In genomic region chr19:8630249-8630648, GRCm38 (mm10) we compare ENCODE assay signal across 21 mouse cellular contexts. TPM values are rescaled to one million over a fixed set of nuclear protein-coding genes. Genes with fewer than 3 reads are reported as not detected.
DNase-seq lines count a peak whose midpoint lies in the region; ATAC-seq and TF ChIP-seq lines count a peak whose summit lies in the region.
"Had no signal": no experiment of that assay in that cellular context is flagged by ENCODE, and none has a peak within 500 bp of the region (broad histone marks: within the 10 kb centered on the region; RNA-seq: fewer than 3 reads in every experiment).

No protein-coding gene starts in this region.

- no peak overlapping the region for H3K9ac ChIP-seq in hindbrain, postnatal 0 days (replicated peaks; ENCODE audit: low read length)
- H3K9ac ChIP-seq in neural tube, embryonic 15.5 days (replicated peaks), result no peak overlapping the region
- H3K9ac ChIP-seq in kidney, postnatal 0 days (ENCODE audit: low read depth, low read length), result no peak overlapping the region
- H3K9ac ChIP-seq: embryonic facial prominence, embryonic 13.5 days; limb, embryonic 13.5 days had no signal

- no peaks in the 10 kb centered on the region for H3K4me1 ChIP-seq in hindbrain, embryonic 10.5 days (replicated peaks)
- no peaks in the 10 kb centered on the region for H3K4me1 ChIP-seq in hindbrain, postnatal 0 days (ENCODE audit: insufficient read depth, low read length)
- no peaks in the 10 kb centered on the region for H3K4me1 ChIP-seq in neural tube, embryonic 15.5 days
- H3K4me1 ChIP-seq in kidney, postnatal 0 days (replicated peaks; ENCODE audit: insufficient read depth, low read length), result no peaks in the 10 kb centered on the region
- H3K4me1 ChIP-seq: embryonic facial prominence, embryonic 13.5 days; limb, embryonic 13.5 days had no signal

- no peak overlapping the region for H3K4me2 ChIP-seq in hindbrain, postnatal 0 days (ENCODE audit: low read depth, low read length)
- H3K4me2 ChIP-seq in neural tube, embryonic 15.5 days, result no peak overlapping the region
- no peak overlapping the region for H3K4me2 ChIP-seq in kidney, postnatal 0 days (ENCODE audit: low read length)
- H3K4me2 ChIP-seq: embryonic facial prominence, embryonic 13.5 days; limb, embryonic 13.5 days had no signal

- peak; percentile 16 for DNase-seq in hindbrain, embryonic 10.5 days (ENCODE audit: low spot score)
- DNase-seq in hindbrain, postnatal 0 days (ENCODE audit: low spot score), result no peak
- peak; percentile 27 for DNase-seq in neural tube, embryonic 10.5 days (ENCODE audit: extremely low spot score, low spot score)
- DNase-seq in kidney, postnatal 0 days (ENCODE audit: low spot score), result peak; percentile 18
- DNase-seq in left cerebral cortex, postnatal 10 days (ENCODE audit: extremely low spot score in 1 of 2, low spot score in 2 of 2), result no peak
- DNase-seq in cerebellum, adult 9-11 months, result no peak
- DNase-seq: adrenal gland, adult 2 months; cerebellum, adult 18-20 months; gastrocnemius, postnatal 10 days; right cerebral cortex, postnatal 4 days had no signal

- H3K9me3 ChIP-seq in hindbrain, embryonic 10.5 days, result no peaks in the 10 kb centered on the region; the same call in 1 of the 2 replicates
- no peaks in the 10 kb centered on the region for H3K9me3 ChIP-seq in hindbrain, postnatal 0 days (ENCODE audit: low read length)
- no peaks in the 10 kb centered on the region for H3K9me3 ChIP-seq in neural tube, embryonic 15.5 days (replicated peaks)
- no peaks in the 10 kb centered on the region for H3K9me3 ChIP-seq in kidney, postnatal 0 days (replicated peaks; ENCODE audit: low read length)
- H3K9me3 ChIP-seq: embryonic facial prominence, embryonic 13.5 days; limb, embryonic 13.5 days had no signal

- ATAC-seq in hindbrain, postnatal 0 days, result no peak
- ATAC-seq in neural tube, embryonic 15.5 days (ENCODE audit: low FRiP score), result no peak
- peak; percentile 84 for ATAC-seq in kidney, postnatal 0 days (replicated peaks; ENCODE audit: low FRiP score, low read depth)
- ATAC-seq: hindbrain, embryonic 16.5 days had no signal

- WGBS in hindbrain, embryonic 10.5 days, result 74% methylated on average over 2 of the region's 2 CpGs
- WGBS in hindbrain, postnatal 0 days, result 80% methylated on average over 2 of the region's 2 CpGs
- 85% methylated on average over 2 of the region's 2 CpGs for WGBS in neural tube, embryonic 15.5 days
- WGBS in kidney, postnatal 0 days, result 65% methylated on average over 2 of the region's 2 CpGs

- TF ChIP-seq CTCF in hindbrain, postnatal 0 days (IDR thresholded peaks at IDR 0.05; ENCODE audit: low read depth), result no peak
- TF ChIP-seq CTCF in kidney, postnatal 0 days (IDR thresholded peaks at IDR 0.05; ENCODE audit: low read depth), result no peak

- intact Hi-C loops in left cerebral cortex, postnatal 10 days (cut with DNase I), result no loop called here

- H3K27ac ChIP-seq in hindbrain, embryonic 10.5 days, result no peak overlapping the region
- H3K27ac ChIP-seq in hindbrain, postnatal 0 days, result no peak overlapping the region
- H3K27ac ChIP-seq in neural tube, embryonic 15.5 days (replicated peaks), result no peak overlapping the region
- no peak overlapping the region for H3K27ac ChIP-seq in kidney, postnatal 0 days
- H3K27ac ChIP-seq: embryonic facial prominence, embryonic 13.5 days; layer of hippocampus, adult 2 months; limb, embryonic 13.5 days had no signal

- H3K4me3 ChIP-seq in hindbrain, embryonic 10.5 days, result no peak overlapping the region
- H3K4me3 ChIP-seq in hindbrain, postnatal 0 days (ENCODE audit: low read length), result no peak overlapping the region
- H3K4me3 ChIP-seq in neural tube, embryonic 15.5 days (replicated peaks), result no peak overlapping the region
- H3K4me3 ChIP-seq in kidney, postnatal 0 days (replicated peaks; ENCODE audit: low read depth, low read length), result no peak overlapping the region
- H3K4me3 ChIP-seq: embryonic facial prominence, embryonic 13.5 days; layer of hippocampus, adult 2 months; limb, embryonic 13.5 days; megakaryocyte, embryonic 14.5 days had no signal

- no peaks in the 10 kb centered on the region for H3K36me3 ChIP-seq in hindbrain, embryonic 10.5 days
- H3K36me3 ChIP-seq in hindbrain, postnatal 0 days (ENCODE audit: insufficient read depth, low read length), result no peaks in the 10 kb centered on the region
- no peaks in the 10 kb centered on the region for H3K36me3 ChIP-seq in neural tube, embryonic 15.5 days
- no peaks in the 10 kb centered on the region for H3K36me3 ChIP-seq in kidney, postnatal 0 days (ENCODE audit: insufficient read depth, low read length)
- H3K36me3 ChIP-seq: embryonic facial prominence, embryonic 13.5 days; limb, embryonic 13.5 days had no signal

- H3K27me3 ChIP-seq in hindbrain, embryonic 10.5 days (ENCODE audit: insufficient read depth, poor library complexity, severe bottlenecking), result no peaks in the 10 kb centered on the region
- H3K27me3 ChIP-seq in hindbrain, postnatal 0 days (ENCODE audit: insufficient read depth, low read length), result no peaks in the 10 kb centered on the region
- no peaks in the 10 kb centered on the region for H3K27me3 ChIP-seq in neural tube, embryonic 15.5 days (replicated peaks)
- H3K27me3 ChIP-seq in kidney, postnatal 0 days (ENCODE audit: insufficient read depth, low read length), result no peaks in the 10 kb centered on the region
- H3K27me3 ChIP-seq: embryonic facial prominence, embryonic 13.5 days had no signal

RNA-seq across cellular contexts. Expression of gene Slc22a6, which starts 12.4 kb away (rescaled TPM):
- polyA plus RNA-seq in hindbrain, embryonic 10.5 days (2016; fragmentation: Nextera tagmentation; extraction: Ambion mirVana), result 0.14 and 0.16 TPM in 2 replicates
- 9.6 and 13.1 TPM in 2 replicates for total RNA-seq in hindbrain, postnatal 0 days (2014; rRNA removed)
- polyA plus RNA-seq in hindbrain, postnatal 0 days (2015; fragmentation: Nextera tagmentation; extraction: Ambion mirVana), result 8.9 and 9.8 TPM in 2 replicates
- 0.82 and 1.8 TPM in 2 replicates for polyA plus RNA-seq in neural tube, embryonic 15.5 days (2015; fragmentation: Nextera tagmentation; extraction: Ambion mirVana)
- 73.8 and 93.1 TPM in 2 replicates for polyA plus RNA-seq in kidney, postnatal 0 days (2015; fragmentation: Nextera tagmentation; extraction: Ambion mirVana)
- total RNA-seq in left cerebral cortex, postnatal 10 days (2021), result 1 to 10 TPM; 4.9 to 5.9 TPM
- total RNA-seq: adrenal gland, adult 2 months; ES-E14; gastrocnemius, postnatal 10 days; monocyte, adult 5-6 weeks had no signal
- polyA plus RNA-seq: adrenal gland, adult 2 months; heart, embryonic 16.5 days; limb, embryonic 13.5 days; lung, embryonic 16.5 days; neural tube, embryonic 14.5 days had no signal

RNA-seq across cellular contexts. Expression of gene Chrm1, which starts 33.3 kb away (rescaled TPM):
- polyA plus RNA-seq in hindbrain, embryonic 10.5 days (2016; fragmentation: Nextera tagmentation; extraction: Ambion mirVana), result 0.05 TPM in 2 replicates
- total RNA-seq in hindbrain, postnatal 0 days (2014; rRNA removed), result 1.3 and 2.4 TPM in 2 replicates
- 0.80 and 0.88 TPM in 2 replicates for polyA plus RNA-seq in hindbrain, postnatal 0 days (2015; fragmentation: Nextera tagmentation; extraction: Ambion mirVana)
- 0.35 and 0.70 TPM in 2 replicates for polyA plus RNA-seq in neural tube, embryonic 15.5 days (2015; fragmentation: Nextera tagmentation; extraction: Ambion mirVana)
- polyA plus RNA-seq in kidney, postnatal 0 days (2015; fragmentation: Nextera tagmentation; extraction: Ambion mirVana), result 0.17 and 0.18 TPM in 2 replicates
- 100 to 1,000 TPM; 119 to 128 TPM for total RNA-seq in left cerebral cortex, postnatal 10 days (2021)
- total RNA-seq: monocyte, adult 5-6 weeks had no signal

RNA-seq across cellular contexts. Expression of gene Slc22a8, which starts 39.2 kb away (rescaled TPM):
- polyA plus RNA-seq in hindbrain, embryonic 10.5 days (2016; fragmentation: Nextera tagmentation; extraction: Ambion mirVana), result 0.09 and 0.21 TPM in 2 replicates
- total RNA-seq in hindbrain, postnatal 0 days (2014; rRNA removed), result 15.7 and 18.5 TPM in 2 replicates
- polyA plus RNA-seq in hindbrain, postnatal 0 days (2015; fragmentation: Nextera tagmentation; extraction: Ambion mirVana), result 18.2 and 19.9 TPM in 2 replicates
- polyA plus RNA-seq in neural tube, embryonic 15.5 days (2015; fragmentation: Nextera tagmentation; extraction: Ambion mirVana), result 9.1 and 10.7 TPM in 2 replicates
- 19.2 and 25.5 TPM in 2 replicates for polyA plus RNA-seq in kidney, postnatal 0 days (2015; fragmentation: Nextera tagmentation; extraction: Ambion mirVana)
- 10 to 100 TPM; 19.9 to 20.2 TPM for total RNA-seq in left cerebral cortex, postnatal 10 days (2021)
- total RNA-seq: ES-E14; monocyte, adult 5-6 weeks had no signal
- polyA plus RNA-seq: embryonic facial prominence, embryonic 13.5 days; limb, embryonic 13.5 days had no signal

Comparison
In these comparisons a context has a peak if more than half of its experiments do, and no peak if none do; other contexts are left out.
1. DNase-seq: peak in hindbrain, embryonic 10.5 days (single experiment), neural tube, embryonic 10.5 days (single experiment) and kidney, postnatal 0 days (single experiment); none in hindbrain, postnatal 0 days (single experiment), left cerebral cortex, postnatal 10 days (0 of 2) and cerebellum, adult 9-11 months (single experiment).